Mouse (Mus musculus) cortical plate, adult 2 months (tissue): ENCODE measurements around the gene Tbr1. TPM values are rescaled to one million over a fixed set of nuclear protein-coding genes. Genes with fewer than 3 reads are reported as not detected.

Experiments used
- H3K27ac ChIP-seq: fragments of 200-500 bp; 2 replicates; pipeline ENCODE4 v1.5.1; 2012; ENCODE audit warnings: low read length, control low read depth, inconsistent platforms; ENCODE audit not compliant: insufficient read depth
- H3K4me1 ChIP-seq: fragments of 200-500 bp; 2 replicates; pipeline ENCODE4 v1.6.1; 2011; ENCODE audit warnings: low read length; ENCODE audit not compliant: control insufficient read depth, insufficient read depth
- H3K4me3 ChIP-seq: fragments of 200-500 bp; 2 replicates; pipeline ENCODE4 v1.5.1; 2011; ENCODE audit warnings: mild to moderate bottlenecking, low read length, control low read depth; ENCODE audit not compliant: insufficient read depth
- CTCF ChIP-seq: fragments of 200-500 bp; IDR thresholded peaks from 2 replicates; pipeline ENCODE4 v1.5.1; 2011; ENCODE audit warnings: mild to moderate bottlenecking, control low read depth, low read length; ENCODE audit not compliant: insufficient read depth; ENCODE audit errors: extremely low read depth
- POLR2A ChIP-seq: fragments of 200-500 bp; IDR thresholded peaks from 2 replicates; pipeline ENCODE4 v1.6.1; 2011; ENCODE audit warnings: mild to moderate bottlenecking, low read length, control low read depth; ENCODE audit not compliant: insufficient read depth; ENCODE audit errors: extremely low read depth
- polyA plus RNA-seq: library from polyadenylated mRNA; depleted of rRNA; stranded (reverse); fragments of >200 nt; gene quantifications from 2 replicates; pipeline ENCODE4 v1.2.3, GENCODE M21; 2012; rRNA removed

Tbr1 gene
- polyA plus RNA-seq, 1 experiment = 76.3 TPM

DNA sequence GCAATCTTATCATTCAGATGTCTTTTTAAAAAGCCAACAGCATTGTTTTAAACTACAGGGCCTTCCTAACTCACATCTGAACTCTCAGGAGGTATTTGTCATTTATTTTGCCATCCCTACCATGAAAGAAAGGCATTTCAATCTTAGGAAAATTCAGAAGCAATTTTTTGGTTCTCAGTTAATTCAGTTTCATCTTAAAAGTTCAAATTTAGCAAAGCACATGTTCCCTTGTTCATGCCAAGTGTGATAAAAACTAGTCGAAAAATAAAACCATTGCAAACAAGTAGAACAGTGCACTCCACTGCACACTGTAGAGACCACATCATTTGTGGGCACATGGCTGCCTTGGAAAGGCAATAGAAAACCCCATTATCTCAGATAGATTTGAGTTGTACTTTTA, 15.5 kb downstream of the Tbr1 start:
- Histone ChIP-seq H3K4me1 (no peaks in the 10 kb centered on the region; the same call in 1 of the 2 replicates), H3K27ac (no peak overlapping the region), H3K4me3 (no peak overlapping the region)
- TF ChIP-seq CTCF (no peak), POLR2A (no peak)

- H3K4me3 ChIP-seq = no peak overlapping the region
- H3K4me1 ChIP-seq = no peaks in the 10 kb centered on the region
Measured at GRCm38 (mm10) chr2:61820203-61820602, 17.5 kb downstream of the Tbr1 start.

DNA sequence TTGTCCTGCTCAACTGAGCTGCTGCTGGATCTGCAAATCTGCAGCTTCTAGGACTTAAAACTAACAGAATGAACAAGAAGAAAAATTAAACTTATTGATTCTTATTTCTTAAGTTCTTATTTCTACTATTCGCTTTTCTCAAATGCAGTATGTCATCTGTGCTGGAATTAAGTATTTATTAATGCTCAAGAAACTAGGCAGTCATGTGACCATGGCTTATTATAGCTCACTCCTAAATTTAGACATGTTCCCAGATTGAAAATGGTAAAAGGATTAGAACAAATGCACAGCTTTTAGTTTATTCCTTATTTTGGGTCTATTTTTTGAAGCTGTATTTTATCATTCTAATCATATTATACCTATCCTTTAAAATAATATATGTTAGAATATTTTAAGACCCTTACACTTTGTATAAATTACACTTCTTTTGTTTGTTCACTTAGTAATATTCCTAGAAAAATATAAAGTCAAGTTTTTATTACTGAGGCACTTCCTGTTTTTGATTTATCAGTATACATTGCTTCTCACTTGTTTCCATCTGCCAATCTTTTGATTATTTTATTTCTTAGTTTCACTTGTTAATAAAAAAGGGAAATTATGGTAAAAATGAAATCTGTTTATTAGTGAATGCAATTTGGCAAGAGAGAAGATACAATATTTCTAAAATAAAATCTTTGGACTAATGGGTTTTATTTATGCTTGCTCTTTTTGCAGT, 20.9 kb downstream of the Tbr1 start:
- TF ChIP-seq POLR2A = no peak
- no peak for TF ChIP-seq CTCF
- H3K4me3 ChIP-seq = no peak overlapping the region
- no peaks in the 10 kb centered on the region for H3K4me1 ChIP-seq
- no peak overlapping the region for H3K27ac ChIP-seq

More at GRCm38 (mm10) chr2:61820203-61820602, 17.5 kb downstream of the Tbr1 start:
- TF ChIP-seq POLR2A (no peak), CTCF (no peak)
- H3K27ac ChIP-seq = no peak overlapping the region

GRCm38 (mm10) chr2:61837243-61837806, 34.6 kb downstream of the Tbr1 start:
- TF ChIP-seq POLR2A (no peak), CTCF (no peak)
- H3K4me1 ChIP-seq = no peaks in the 10 kb centered on the region
- H3K4me3 ChIP-seq = no peak overlapping the region
- H3K27ac ChIP-seq = no peak overlapping the region

Other genes with a start within 250 kb of the Tbr1 start
- gene Tank, start 224.3 kb upstream of the Tbr1 start, polyA plus RNA-seq = 35.8 and 37.5 TPM in 2 replicates
- gene Psmd14, start 91.2 kb upstream of the Tbr1 start, polyA plus RNA-seq = 89.2 and 94.9 TPM in 2 replicates
- 112 and 122 TPM in 2 replicates for gene Slc4a10, start 243.5 kb downstream of the Tbr1 start, polyA plus RNA-seq